Mouse (Mus musculus) left cerebral cortex, adult 11 months (tissue): Measurements from ENCODE around the gene Ifi208.
"Not testable (repeated sequence)": the region's sequence is repeated elsewhere in the genome, so short reads cannot be mapped to it uniquely, and the experiment has no call there.

Experiments used
- DNase-seq: peaks from one replicate; pipeline ENCODE4 v3.0.0; 2022; ENCODE audit warnings: low spot score

The Ifi208 gene

DNA sequence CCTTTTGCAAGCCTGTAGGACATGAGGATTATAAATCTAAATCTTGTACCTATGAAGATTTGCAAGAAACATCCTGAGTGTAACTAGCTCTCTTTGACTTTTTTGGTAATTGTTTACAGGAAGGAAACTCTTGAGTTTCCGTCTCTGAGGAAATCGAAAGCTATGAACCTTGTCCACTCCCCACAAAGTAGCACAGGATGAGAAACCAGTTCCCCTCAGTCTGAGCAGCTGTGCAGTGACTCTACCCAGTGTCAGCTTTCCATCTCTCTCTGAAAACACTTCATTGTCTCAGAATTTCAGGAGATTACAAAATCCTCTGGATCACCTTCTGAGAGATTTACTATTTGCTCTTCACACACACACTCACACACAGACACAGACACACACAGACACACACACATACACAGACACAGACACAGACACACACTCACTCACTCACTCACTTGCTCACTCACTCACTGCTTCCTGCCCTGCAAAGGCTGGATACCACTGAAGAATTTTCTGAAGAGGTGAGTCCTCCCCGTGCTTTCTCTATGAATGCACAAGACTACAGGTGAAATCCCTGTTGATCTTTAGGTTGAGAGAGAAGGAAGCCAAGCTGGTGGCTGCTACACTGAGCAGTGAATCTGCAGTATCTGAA lies at the start of gene Ifi208:
Ifi208 (plus strand) TSS at position 218 of the 640 bp plus-strand sequence.
- not testable (repeated sequence) for DNase-seq

DNA sequence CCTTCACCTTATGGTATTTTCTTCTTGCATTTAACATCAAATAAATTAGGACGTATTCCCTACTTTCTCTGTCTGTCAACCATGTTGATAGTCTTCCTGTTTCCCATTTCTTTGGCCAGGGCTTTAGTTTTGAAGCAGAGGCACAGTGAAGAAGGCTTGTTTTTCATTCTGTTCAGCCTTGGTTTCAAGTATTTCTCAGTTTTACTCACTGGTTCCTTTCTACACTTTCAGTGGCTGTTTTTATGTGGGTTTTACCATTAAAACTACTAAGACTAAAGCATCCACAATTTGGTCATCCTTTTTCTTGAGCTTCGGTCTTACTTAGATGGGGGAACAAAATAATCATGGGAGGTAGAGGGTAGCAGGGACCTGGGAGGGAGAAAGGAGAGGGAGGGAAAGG lies 49.4 kb upstream of the Ifi208 start:
- DNase-seq: no peak

DNA sequence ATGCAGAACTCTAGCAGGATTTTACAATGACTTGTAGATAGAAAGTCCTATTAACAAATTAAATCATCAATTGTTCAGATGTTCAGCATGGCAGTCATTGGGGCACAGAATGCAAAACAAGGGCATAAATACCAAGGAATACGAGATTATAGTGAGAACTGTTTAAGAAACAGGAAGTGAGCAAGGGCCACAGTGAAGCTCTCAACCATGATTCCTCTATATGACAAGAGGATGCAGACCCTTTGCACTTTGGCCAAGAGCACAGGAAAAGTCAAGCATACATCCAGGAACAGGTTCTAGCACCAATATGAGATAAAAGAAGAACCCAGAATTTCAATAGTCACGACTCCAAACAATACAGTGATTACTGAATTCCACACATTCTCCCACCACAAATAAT lies 46.8 kb upstream of the Ifi208 start:
- DNase-seq: no peak

DNA sequence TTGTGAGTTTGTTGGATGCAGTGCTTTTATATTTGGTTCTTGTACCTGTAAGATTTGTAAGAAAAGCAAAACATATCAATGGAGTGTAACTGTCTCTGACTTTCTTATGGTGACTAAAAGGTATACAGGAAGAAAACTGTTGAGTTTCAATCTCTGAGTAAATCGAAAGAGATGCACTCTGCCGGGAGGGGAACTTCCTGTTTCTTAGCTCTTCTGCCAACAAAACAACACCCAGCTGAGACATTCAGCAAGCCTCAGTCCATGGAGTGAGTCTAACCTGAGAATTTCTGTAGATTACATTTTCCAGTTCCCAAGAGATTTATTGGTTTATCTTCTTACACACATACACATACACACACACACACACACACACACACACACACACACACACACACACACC lies 42.9 kb upstream of the Ifi208 start, which contains the start of gene Ifi209:
Ifi209 (plus strand) TSS at position 296 of the 400 bp plus-strand sequence.
- not testable (repeated sequence) for DNase-seq

DNA sequence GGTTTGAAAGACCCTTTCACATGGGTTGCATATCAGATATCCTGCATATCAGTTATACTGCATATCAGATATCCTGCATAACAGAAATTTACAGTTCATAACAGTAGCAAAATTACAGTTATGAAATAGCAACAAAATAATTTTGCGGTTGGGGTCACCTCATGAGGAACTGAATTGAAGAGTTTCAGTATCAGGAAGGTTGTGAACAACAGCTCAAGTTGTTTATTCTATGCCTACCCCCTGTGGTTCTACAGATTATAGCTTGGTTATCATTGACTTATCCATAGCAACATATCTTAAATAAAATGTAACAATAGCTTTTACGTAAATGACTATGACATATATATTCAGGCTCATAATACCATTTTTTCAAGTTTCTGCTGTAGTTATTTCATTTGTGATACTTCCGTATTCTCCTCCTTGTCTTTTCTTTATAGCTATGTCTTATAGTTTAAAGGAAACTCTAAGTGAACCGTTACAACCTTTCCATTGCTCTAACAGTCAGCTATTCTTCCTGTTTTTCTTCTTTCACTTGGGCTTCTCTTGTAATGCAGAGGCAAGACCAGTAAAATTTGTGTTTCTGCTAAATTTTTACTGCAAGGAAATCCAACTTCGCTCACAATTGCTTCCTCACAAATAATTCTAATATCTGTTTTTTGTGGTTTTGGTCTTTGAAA lies 39.4 kb upstream of the Ifi208 start:
- no peak for DNase-seq

DNA sequence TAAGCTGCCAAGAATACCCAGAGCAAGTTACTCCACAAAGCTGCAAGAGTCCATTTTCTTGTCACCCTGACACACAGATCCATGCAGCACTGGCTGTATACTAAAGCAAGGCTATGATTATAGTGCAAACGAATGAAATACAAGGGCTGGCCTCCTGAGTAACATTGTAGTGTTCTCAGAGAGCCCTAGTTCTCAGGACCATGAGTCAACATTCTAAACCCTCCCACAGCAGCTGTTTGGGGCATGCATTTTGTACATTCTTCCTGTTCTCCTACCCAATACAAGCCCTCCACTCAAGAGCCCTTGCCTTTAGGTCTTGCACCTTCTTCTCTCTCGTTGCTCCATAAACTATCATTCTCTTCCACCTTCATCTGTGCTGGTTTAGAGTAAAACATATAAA lies 28.1 kb upstream of the Ifi208 start:
- no peak for DNase-seq

DNA sequence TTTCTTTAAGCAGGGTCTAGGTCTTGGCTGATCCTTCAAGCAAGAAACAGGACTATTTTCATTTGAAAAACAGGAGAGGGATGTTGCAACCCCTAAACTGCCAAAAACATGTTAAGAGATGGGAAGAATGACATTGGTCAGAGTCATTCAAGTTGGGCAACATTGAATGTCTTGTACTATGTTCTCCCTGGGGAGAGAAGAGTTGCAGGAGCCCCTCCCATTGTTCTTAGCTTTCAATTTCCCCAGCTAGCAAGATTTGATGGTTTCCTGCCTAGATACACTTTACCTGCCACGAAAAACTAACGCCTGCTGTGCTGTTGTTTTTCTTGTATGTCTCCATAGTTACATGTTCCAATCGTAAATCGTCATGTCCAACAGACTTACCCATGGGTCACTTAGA lies 15.5 kb upstream of the Ifi208 start:
- DNase-seq: no peak

DNA sequence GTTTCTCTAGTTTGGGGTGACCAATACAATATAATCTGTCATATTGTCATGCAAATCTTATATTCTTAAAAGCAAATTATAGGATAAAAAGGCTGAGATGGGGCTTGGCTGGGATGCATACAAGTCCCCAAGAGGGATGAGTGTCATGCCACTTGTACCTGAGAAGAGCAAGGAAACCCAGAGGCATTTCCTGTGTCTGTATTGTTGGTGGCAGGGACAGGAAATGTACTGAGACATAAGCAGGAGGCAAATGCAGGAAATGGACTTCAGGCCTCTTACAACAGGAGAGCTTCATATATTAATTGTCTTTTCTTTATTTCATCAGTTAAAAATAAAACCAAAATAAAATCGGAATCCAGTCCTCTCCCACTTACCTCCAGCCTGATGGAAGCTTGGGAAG lies 5.1 kb downstream of the Ifi208 start:
- DNase-seq: not testable (repeated sequence)

DNA sequence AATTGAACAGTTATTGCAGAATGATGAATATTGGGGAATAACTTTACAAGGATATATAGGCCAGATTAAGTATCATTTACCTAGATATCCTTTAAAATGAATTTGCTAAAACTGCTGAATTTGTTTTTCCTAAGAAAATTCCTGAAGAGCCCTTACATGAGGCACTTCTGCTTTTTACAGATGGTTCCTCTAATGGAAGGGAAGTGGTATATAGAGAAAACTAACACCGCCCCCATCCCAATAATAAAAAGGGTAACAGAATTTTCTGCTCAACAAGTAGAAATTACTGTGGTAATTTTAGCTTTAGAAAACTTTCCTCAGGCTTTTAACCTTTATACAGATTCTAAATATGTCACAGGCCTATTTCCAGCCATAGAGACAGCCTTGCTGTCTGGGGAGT lies 20.8 kb downstream of the Ifi208 start:
- DNase-seq: no peak

DNA sequence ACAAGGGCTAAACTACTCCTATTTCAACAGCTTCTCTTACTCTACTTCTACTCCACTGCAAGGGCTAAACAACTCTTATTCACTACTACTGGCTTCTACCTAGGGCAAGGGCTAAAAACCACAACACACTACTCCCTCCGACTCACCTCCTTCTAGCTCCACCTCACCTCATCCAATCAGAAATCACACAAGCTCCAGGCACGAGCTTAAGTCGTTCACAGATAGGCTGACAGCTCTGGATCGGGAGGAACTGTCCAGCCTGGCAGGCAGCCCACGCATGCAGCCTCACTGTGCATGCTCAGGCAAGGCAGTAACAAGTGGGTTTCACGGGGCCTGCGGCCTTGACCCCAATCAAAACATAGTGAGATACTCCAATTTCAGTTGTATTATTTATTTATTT lies 59.7 kb downstream of the Ifi208 start:
- no peak for DNase-seq

DNA sequence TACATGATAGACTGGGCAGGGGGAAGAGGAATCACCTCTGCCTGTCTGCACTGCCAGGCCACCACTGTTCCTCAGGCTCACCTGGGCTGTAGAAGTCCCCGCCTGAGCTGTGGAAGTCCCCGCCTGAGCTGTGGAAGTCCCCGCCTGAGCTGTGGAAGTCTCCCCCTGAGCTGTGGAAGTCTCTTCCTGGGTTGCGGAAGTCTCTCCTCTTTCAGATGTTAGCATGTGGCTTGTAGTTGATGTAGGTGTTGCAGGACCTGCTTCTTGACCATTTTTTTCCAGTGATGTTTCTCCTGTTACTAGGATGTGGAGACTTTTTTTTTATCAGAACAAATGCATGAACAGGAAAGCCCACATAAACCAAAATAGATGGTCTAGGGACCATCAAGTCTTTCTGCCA lies 61.5 kb downstream of the Ifi208 start:
- not testable (repeated sequence) for DNase-seq

DNA sequence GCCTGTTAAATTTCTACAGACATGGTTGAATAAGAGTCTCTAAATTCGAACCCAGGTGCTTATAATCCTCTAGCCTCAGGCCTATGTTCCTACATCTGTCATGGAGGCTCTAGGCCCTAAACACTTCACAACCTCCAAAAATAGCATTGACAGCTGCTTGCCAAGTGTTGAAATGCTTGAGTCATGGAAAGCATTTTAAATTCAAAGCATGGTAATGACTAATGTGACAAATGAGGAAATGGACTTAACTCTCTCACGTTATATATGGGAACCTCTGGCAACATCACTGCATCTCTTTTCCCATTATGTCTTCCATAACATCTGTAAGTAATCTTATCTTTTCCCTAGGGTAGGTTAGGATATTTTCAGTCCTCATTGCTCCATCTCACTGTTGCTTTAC lies 63.5 kb downstream of the Ifi208 start:
- no peak for DNase-seq

DNA sequence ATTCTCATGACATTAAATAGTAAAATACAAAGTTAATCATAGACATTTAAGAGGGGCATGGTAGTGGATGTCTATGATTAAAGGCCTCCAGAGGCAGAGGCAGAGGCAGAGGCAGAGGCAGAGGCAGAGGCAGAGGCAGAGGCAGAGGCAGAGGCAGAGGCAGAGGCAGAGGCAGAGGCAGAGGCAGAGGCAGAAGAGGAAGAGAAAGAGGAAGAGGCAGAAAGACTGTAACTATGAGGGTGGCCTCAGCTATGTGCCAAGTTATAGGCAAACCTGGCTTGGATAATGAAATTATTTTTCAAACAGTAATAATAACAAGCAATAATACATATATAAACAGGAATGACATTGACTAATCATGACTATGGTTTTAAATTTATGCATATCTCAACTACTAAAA lies 67.1 kb downstream of the Ifi208 start:
- DNase-seq: no peak

DNA sequence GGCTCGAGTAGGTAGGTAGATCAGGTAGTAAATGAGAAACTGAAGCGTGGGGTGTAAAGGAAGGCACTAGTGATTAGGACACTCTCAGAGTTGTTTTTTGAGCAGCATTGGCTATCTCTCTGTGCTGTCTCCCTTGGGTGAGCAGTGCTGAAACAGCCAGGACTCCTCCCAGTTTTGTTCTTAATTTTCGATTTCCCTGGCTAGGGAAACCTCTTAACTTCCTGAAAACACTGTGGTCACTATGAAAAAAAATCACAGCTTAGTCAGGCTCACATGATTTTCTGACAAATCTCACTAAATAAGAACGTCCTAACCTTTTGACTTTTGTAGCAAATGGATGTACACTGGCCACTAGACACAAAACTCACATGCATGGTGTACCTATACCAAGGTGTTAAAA lies 68.2 kb downstream of the Ifi208 start, which contains the start of gene Ifi207:
Ifi207 (minus strand) TSS at position 92 of the 400 bp plus-strand sequence.
- DNase-seq: no peak

DNA sequence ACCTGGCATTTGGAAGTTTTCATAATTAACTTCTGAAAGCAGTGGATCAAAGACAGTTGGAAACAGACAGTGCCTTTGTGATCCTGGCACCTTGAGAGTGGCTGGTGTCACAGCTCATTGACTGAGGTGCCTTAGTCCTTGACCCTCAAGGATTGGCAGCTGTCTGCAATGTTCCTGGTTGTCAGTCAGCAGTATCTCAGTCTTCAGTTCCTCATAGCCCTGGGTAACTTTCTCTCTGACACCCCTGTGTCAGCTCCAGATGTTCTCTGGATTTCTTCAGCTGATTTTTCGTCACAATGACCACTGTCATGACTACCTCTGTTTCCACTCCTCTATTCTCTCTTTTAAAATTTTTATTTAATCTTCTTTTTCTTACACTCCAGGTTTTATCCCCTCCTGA lies 68.8 kb downstream of the Ifi208 start:
- DNase-seq: no peak
